ENCODE assay signal across 10 mouse cellular contexts in the genomic region with DNA sequence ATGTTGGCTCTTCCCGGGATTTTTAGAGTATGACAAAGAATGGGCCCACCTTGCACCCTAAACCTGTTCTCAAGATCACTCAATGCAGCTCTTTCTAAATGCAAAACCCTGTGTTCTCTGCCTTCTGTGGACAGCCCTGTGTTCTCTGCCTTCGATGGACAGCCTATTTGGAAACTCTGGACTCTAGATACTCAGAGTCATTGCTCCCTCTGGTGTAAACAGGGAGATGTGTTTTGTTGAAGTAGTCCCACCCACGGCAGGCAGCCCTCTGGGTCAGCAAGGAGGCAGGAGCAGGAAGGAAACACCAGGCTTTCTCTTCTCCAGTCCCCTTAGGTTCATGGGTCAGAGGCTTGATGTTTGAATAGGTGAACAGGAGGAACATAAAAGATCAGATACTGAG. TPM values are rescaled to one million over a fixed set of nuclear protein-coding genes. Genes with fewer than 3 reads are reported as not detected.
DNase-seq lines count a peak whose midpoint lies in the region; ATAC-seq lines count a peak whose summit lies in the region.
"Had no signal": no experiment of that assay in that cellular context is flagged by ENCODE, and none has a peak within 500 bp of the region (broad histone marks: within the 10 kb centered on the region; RNA-seq: fewer than 3 reads in every experiment).

No protein-coding gene starts in this region.

- DNase-seq in layer of hippocampus, postnatal 10 days (ENCODE audit: low spot score in 2 of 2) = peak; percentile 8 to 18
- DNase-seq in layer of hippocampus, adult 18-20 months (ENCODE audit: low spot score in 2 of 2) = no peak
- DNase-seq in adrenal gland, postnatal 25 days = peak; percentile 14
- DNase-seq in gastrocnemius, postnatal 25 days = peak; percentile 12
- peak; percentile 60 for DNase-seq in kidney, postnatal 14 days
- DNase-seq in skeletal muscle tissue, adult 2 months (ENCODE audit: low read depth, low spot score) = peak; percentile 35
- DNase-seq in urinary bladder, postnatal 10 days (ENCODE audit: low spot score) = no peak

- no peak for ATAC-seq in inflammation-experienced regulatory T-cells, adult 6 months

RNA-seq across cellular contexts. Expression of a gene that starts 32.3 kb away (rescaled TPM):
- 100 to 1,000 TPM; 312 to 341 TPM for total RNA-seq in layer of hippocampus, postnatal 10 days (2021)
- 100 to 1,000 TPM; 468 to 527 TPM for total RNA-seq in layer of hippocampus, adult 18-20 months (2021)
- 7.7 and 8.2 TPM in 2 replicates for total RNA-seq in adrenal gland, postnatal 25 days (2021)
- 10 to 100 TPM; 19.1 to 26.3 TPM for total RNA-seq in gastrocnemius, postnatal 25 days (2021)
- polyA plus RNA-seq in inflammation-experienced regulatory T-cells, adult 6 months (2017; shearing (Covaris generic)) = under 1 TPM in 1 of 3 experiments, not detected in 2; 0.21 TPM

RNA-seq across cellular contexts. Expression of a gene that starts 44.0 kb away (rescaled TPM):
- not detected for total RNA-seq in layer of hippocampus, postnatal 10 days (2021)
- not detected for total RNA-seq in layer of hippocampus, adult 18-20 months (2021)
- total RNA-seq in adrenal gland, postnatal 25 days (2021) = not detected in 2 replicates
- not detected for total RNA-seq in gastrocnemius, postnatal 25 days (2021)
- polyA plus RNA-seq in inflammation-experienced regulatory T-cells, adult 6 months (2017; shearing (Covaris generic)) = not detected
- polyA plus RNA-seq: hindbrain, embryonic 15.5 days; neural tube, embryonic 14.5 days had no signal

Comparison
In these comparisons a context has a peak if more than half of its experiments do, and no peak if none do; other contexts are left out.
1. DNase-seq: peak in layer of hippocampus, postnatal 10 days (2 of 2), adrenal gland, postnatal 25 days (single experiment), gastrocnemius, postnatal 25 days (single experiment), kidney, postnatal 14 days (single experiment) and skeletal muscle tissue, adult 2 months (single experiment); none in layer of hippocampus, adult 18-20 months (0 of 2) and urinary bladder, postnatal 10 days (single experiment).
2. RNA of a gene that starts 32.3 kb away (total RNA-seq): 468 to 527 TPM in layer of hippocampus, adult 18-20 months and 312 to 341 TPM in layer of hippocampus, postnatal 10 days; 19.1 to 26.3 TPM in gastrocnemius, postnatal 25 days and 7.7 to 8.2 TPM in adrenal gland, postnatal 25 days; every median in the first group is over 10 times any median in the second.